8 mouse cellular contexts compared by ENCODE assay signal in genomic region chr4:129248243-129248767, GRCm38 (mm10). TPM values are rescaled to one million over a fixed set of nuclear protein-coding genes. Genes with fewer than 3 reads are reported as not detected.
DNase-seq lines count a peak whose midpoint lies in the region; ATAC-seq and TF ChIP-seq lines count a peak whose summit lies in the region.

No protein-coding gene starts in this region.

- H3K4me3 ChIP-seq in ES-Bruce4 (ENCODE audit: low read depth, low read length) = peak overlapping the region; percentile 87
- H3K4me3 ChIP-seq in forebrain, postnatal 0 days (ENCODE audit: low read depth, low read length) = peak overlapping the region; percentile 51
- peak overlapping the region; percentile 67 for H3K4me3 ChIP-seq in limb, embryonic 13.5 days
- H3K4me3 ChIP-seq in olfactory bulb, adult 2 months (ENCODE audit: insufficient read depth, low read depth, low read length) = peak overlapping the region; percentile 40

- TF ChIP-seq EP300 in ES-Bruce4 (IDR thresholded peaks at IDR 0.05; ENCODE audit: insufficient read depth, low read depth, low read length) = 0 out of 2 replicates have a peak, but pooled peaks have one; percentile 41

- under 1% methylated on average over 47 of the region's 74 CpGs for WGBS in forebrain, postnatal 0 days
- WGBS in limb, embryonic 13.5 days = under 1% methylated on average over 30 of the region's 74 CpGs
- 12% methylated on average over 61 of the region's 74 CpGs for WGBS in olfactory bulb, adult 2 months

- H3K9me3 ChIP-seq in ES-Bruce4 (replicated peaks; ENCODE audit: control insufficient read depth, insufficient read depth, low read length, poor library complexity, severe bottlenecking) = no peaks in the 10 kb centered on the region
- no peaks in the 10 kb centered on the region for H3K9me3 ChIP-seq in forebrain, postnatal 0 days (ENCODE audit: low read length)
- no peaks in the 10 kb centered on the region for H3K9me3 ChIP-seq in limb, embryonic 13.5 days

- H3K9ac ChIP-seq in ES-Bruce4 (ENCODE audit: low read depth, poor library complexity, severe bottlenecking) = peak overlapping the region; percentile 77
- H3K9ac ChIP-seq in forebrain, postnatal 0 days = peak overlapping the region; percentile 46; the same call in 1 of the 2 replicates
- H3K9ac ChIP-seq in limb, embryonic 13.5 days = peak overlapping the region; percentile 81

- TF ChIP-seq CTCF in ES-Bruce4 (IDR thresholded peaks at IDR 0.05; ENCODE audit: low read depth, low read length) = no peak
- TF ChIP-seq CTCF in forebrain, postnatal 0 days (IDR thresholded peaks at IDR 0.05; ENCODE audit: low read depth) = no peak
- TF ChIP-seq CTCF in olfactory bulb, adult 2 months (IDR thresholded peaks at IDR 0.05; ENCODE audit: insufficient read depth, low read depth, low read length) = no peak

- H3K4me2 ChIP-seq in forebrain, postnatal 0 days (ENCODE audit: low read depth) = peak overlapping the region; percentile 98
- H3K4me2 ChIP-seq in limb, embryonic 13.5 days (replicated peaks) = peak overlapping the region; percentile 98

- no peak for ATAC-seq in forebrain, postnatal 0 days
- ATAC-seq in limb, embryonic 13.5 days (ENCODE audit: low FRiP score, low read depth) = no peak

- no peaks in the 10 kb centered on the region for H3K27me3 ChIP-seq in ES-Bruce4 (ENCODE audit: control insufficient read depth, insufficient read depth, low read length, poor library complexity, severe bottlenecking)
- peaks cover 41% of the 10 kb centered on the region for H3K27me3 ChIP-seq in forebrain, postnatal 0 days (ENCODE audit: insufficient read depth, low read length)
- peaks cover 71% of the 10 kb centered on the region for H3K27me3 ChIP-seq in limb, embryonic 13.5 days

- peak; percentile 42 for DNase-seq in cerebellum, adult 9-11 months
- DNase-seq in cerebellum, postnatal 36 days = no peak
- DNase-seq in forebrain, postnatal 0 days = no peak
- no peak for DNase-seq in urinary bladder, postnatal 4 days (ENCODE audit: low spot score in 2 of 2)
- DNase-seq in ovary, postnatal 36 days (ENCODE audit: low spot score) = no peak

- H3K27ac ChIP-seq in ES-Bruce4 (ENCODE audit: insufficient read depth, low read length) = no peak overlapping the region
- no peak overlapping the region for H3K27ac ChIP-seq in forebrain, postnatal 0 days (ENCODE audit: low read depth, low read length)
- H3K27ac ChIP-seq in limb, embryonic 13.5 days = no peak overlapping the region
- H3K27ac ChIP-seq in olfactory bulb, adult 2 months (ENCODE audit: insufficient read depth, low read depth, low read length) = no peak overlapping the region

- H3K4me1 ChIP-seq in ES-Bruce4 (ENCODE audit: control insufficient read depth, insufficient read depth, low read length) = peaks cover 10% of the 10 kb centered on the region
- H3K4me1 ChIP-seq in forebrain, postnatal 0 days (ENCODE audit: insufficient read depth) = 0 out of 2 replicates have a peak, but pooled peaks cover 4% of the 10 kb centered on the region
- H3K4me1 ChIP-seq in limb, embryonic 13.5 days = peaks cover 28% of the 10 kb centered on the region
- H3K4me1 ChIP-seq in olfactory bulb, adult 2 months (ENCODE audit: control insufficient read depth, insufficient read depth, low read length) = peaks cover 17% of the 10 kb centered on the region

- TF ChIP-seq POLR2A in ES-Bruce4 (IDR thresholded peaks at IDR 0.05; ENCODE audit: insufficient read depth, low read length) = no peak
- no peak for TF ChIP-seq POLR2A in olfactory bulb, adult 2 months (IDR thresholded peaks at IDR 0.05; ENCODE audit: insufficient read depth, low read depth, low read length)

- H3K36me3 ChIP-seq in ES-Bruce4 (ENCODE audit: control insufficient read depth, insufficient read depth, low read length, poor library complexity, severe bottlenecking) = no peaks in the 10 kb centered on the region
- H3K36me3 ChIP-seq in forebrain, postnatal 0 days (ENCODE audit: insufficient read depth) = no peaks in the 10 kb centered on the region
- no peaks in the 10 kb centered on the region for H3K36me3 ChIP-seq in limb, embryonic 13.5 days

RNA-seq across cellular contexts. Expression of gene C77080, which starts 12.9 kb away (rescaled TPM):
- 50.2 and 55.1 TPM in 2 replicates for polyA plus RNA-seq in ES-Bruce4 (2011; ENCODE audit: insufficient read depth, insufficient read length, low read depth, missing spikeins)
- total RNA-seq in forebrain, postnatal 0 days (2014; rRNA removed) = 7.8 and 10.6 TPM in 2 replicates
- polyA plus RNA-seq in forebrain, postnatal 0 days (2015; fragmentation: Nextera tagmentation; extraction: Ambion mirVana) = 2.7 and 3.5 TPM in 2 replicates
- 6.1 and 7.9 TPM in 2 replicates for polyA plus RNA-seq in limb, embryonic 13.5 days (2015; fragmentation: Nextera tagmentation; extraction: Ambion mirVana)
- polyA plus RNA-seq in olfactory bulb, adult 2 months (2012; ENCODE audit: insufficient read depth, insufficient read length, low replicate concordance, missing spikeins) = not detected in 2 replicates

RNA-seq across cellular contexts. Expression of gene Sync, which starts 39.1 kb away (rescaled TPM):
- 0.87 and 0.90 TPM in 2 replicates for polyA plus RNA-seq in ES-Bruce4 (2011; ENCODE audit: insufficient read depth, insufficient read length, low read depth, missing spikeins)
- 0.52 and 0.54 TPM in 2 replicates for total RNA-seq in forebrain, postnatal 0 days (2014; rRNA removed)
- 0.48 and 0.79 TPM in 2 replicates for polyA plus RNA-seq in forebrain, postnatal 0 days (2015; fragmentation: Nextera tagmentation; extraction: Ambion mirVana)
- 3.3 TPM in 2 replicates for polyA plus RNA-seq in limb, embryonic 13.5 days (2015; fragmentation: Nextera tagmentation; extraction: Ambion mirVana)
- polyA plus RNA-seq in olfactory bulb, adult 2 months (2012; ENCODE audit: insufficient read depth, insufficient read length, low replicate concordance, missing spikeins) = not detected in 2 replicates

RNA-seq across cellular contexts. Expression of gene Yars, which starts 58.7 kb away (rescaled TPM):
- 90.6 and 99.8 TPM in 2 replicates for polyA plus RNA-seq in ES-Bruce4 (2011; ENCODE audit: insufficient read depth, insufficient read length, low read depth, missing spikeins)
- total RNA-seq in forebrain, postnatal 0 days (2014; rRNA removed) = 97.7 and 119 TPM in 2 replicates
- 108 and 120 TPM in 2 replicates for polyA plus RNA-seq in forebrain, postnatal 0 days (2015; fragmentation: Nextera tagmentation; extraction: Ambion mirVana)
- polyA plus RNA-seq in limb, embryonic 13.5 days (2015; fragmentation: Nextera tagmentation; extraction: Ambion mirVana) = 79.1 and 80.4 TPM in 2 replicates
- not detected in 2 replicates for polyA plus RNA-seq in olfactory bulb, adult 2 months (2012; ENCODE audit: insufficient read depth, insufficient read length, low replicate concordance, missing spikeins)

RNA-seq across cellular contexts. Expression of gene S100pbp, which starts 58.8 kb away (rescaled TPM):
- 80.0 and 83.5 TPM in 2 replicates for polyA plus RNA-seq in ES-Bruce4 (2011; ENCODE audit: insufficient read depth, insufficient read length, low read depth, missing spikeins)
- total RNA-seq in forebrain, postnatal 0 days (2014; rRNA removed) = 41.4 and 52.2 TPM in 2 replicates
- 11.0 and 15.6 TPM in 2 replicates for polyA plus RNA-seq in forebrain, postnatal 0 days (2015; fragmentation: Nextera tagmentation; extraction: Ambion mirVana)
- 25.6 and 30.1 TPM in 2 replicates for polyA plus RNA-seq in limb, embryonic 13.5 days (2015; fragmentation: Nextera tagmentation; extraction: Ambion mirVana)
- not detected in 2 replicates for polyA plus RNA-seq in olfactory bulb, adult 2 months (2012; ENCODE audit: insufficient read depth, insufficient read length, low replicate concordance, missing spikeins)

Comparison
In these comparisons a context has a peak if more than half of its experiments do, and no peak if none do; other contexts are left out.
1. RNA of gene Yars, which starts 58.7 kb away (polyA plus RNA-seq): 108 to 120 TPM in forebrain, postnatal 0 days, 90.6 to 99.8 TPM in ES-Bruce4 and 79.1 to 80.4 TPM in limb, embryonic 13.5 days; not detected in olfactory bulb, adult 2 months; every median in the first group is over 10 times any median in the second.
2. Peak in every context shown above with its lines, with median percentiles within 50 percentile points of each other: H3K4me3 ChIP-seq and H3K9ac ChIP-seq.